Mouse (Mus musculus) ES-Bruce4 (cell line): ENCODE data around the gene Vdac1. TPM values are rescaled to one million over a fixed set of nuclear protein-coding genes. Genes with fewer than 3 reads are reported as not detected.

Experiments
- H3K27ac ChIP-seq: 2 replicates; pipeline ENCODE4 v1.5.1; 2012; ENCODE audit warnings: low read length, inconsistent platforms; ENCODE audit not compliant: insufficient read depth
- H3K27me3 ChIP-seq: 2 replicates; pipeline ENCODE4 v1.6.1; 2012; ENCODE audit warnings: mild to moderate bottlenecking, low read length, inconsistent platforms; ENCODE audit not compliant: control insufficient read depth, poor library complexity, insufficient read depth, severe bottlenecking
- H3K36me3 ChIP-seq: 2 replicates; pipeline ENCODE4 v1.6.1; 2012; ENCODE audit warnings: inconsistent platforms, mild to moderate bottlenecking, low read length, moderate library complexity; ENCODE audit not compliant: control insufficient read depth, poor library complexity, insufficient read depth, severe bottlenecking
- H3K4me1 ChIP-seq: one replicate; pipeline ENCODE4 v1.8.1; 2011; ENCODE audit warnings: low read length; ENCODE audit not compliant: control insufficient read depth, insufficient read depth
- H3K4me3 ChIP-seq: 2 replicates; pipeline ENCODE4 v1.5.1; 2011; ENCODE audit warnings: low read depth, mild to moderate bottlenecking, low read length
- H3K9ac ChIP-seq: 2 replicates; pipeline ENCODE4 v1.6.1; 2012; ENCODE audit warnings: low read depth, mild to moderate bottlenecking, inconsistent platforms; ENCODE audit not compliant: poor library complexity, severe bottlenecking
- H3K9me3 ChIP-seq: replicated peaks from 2 replicates; pipeline ENCODE4 v1.6.1; 2012; ENCODE audit warnings: mild to moderate bottlenecking, low read length, inconsistent platforms; ENCODE audit not compliant: control insufficient read depth, poor library complexity, insufficient read depth, severe bottlenecking
- CTCF ChIP-seq: IDR thresholded peaks from one replicate; pipeline ENCODE4 v1.8.1; 2011; ENCODE audit warnings: low read depth, low read length
- EP300 ChIP-seq: IDR thresholded peaks from 2 replicates; pipeline ENCODE4 v1.6.1; 2011; ENCODE audit warnings: low read depth, low read length; ENCODE audit not compliant: insufficient read depth
- POLR2A ChIP-seq: IDR thresholded peaks from one replicate; pipeline ENCODE4 v1.8.1; 2011; ENCODE audit warnings: low read length; ENCODE audit not compliant: insufficient read depth
- polyA plus RNA-seq: library from polyadenylated mRNA; stranded (reverse); fragments of >200 nt; gene quantifications from 2 replicates; pipeline ENCODE4 v1.2.4, GENCODE M21; 2011; ENCODE audit warnings: low read depth; ENCODE audit not compliant: missing spikeins, insufficient read depth, insufficient read length

The Vdac1 gene
- polyA plus RNA-seq, 1 experiment, result 491 TPM

DNA sequence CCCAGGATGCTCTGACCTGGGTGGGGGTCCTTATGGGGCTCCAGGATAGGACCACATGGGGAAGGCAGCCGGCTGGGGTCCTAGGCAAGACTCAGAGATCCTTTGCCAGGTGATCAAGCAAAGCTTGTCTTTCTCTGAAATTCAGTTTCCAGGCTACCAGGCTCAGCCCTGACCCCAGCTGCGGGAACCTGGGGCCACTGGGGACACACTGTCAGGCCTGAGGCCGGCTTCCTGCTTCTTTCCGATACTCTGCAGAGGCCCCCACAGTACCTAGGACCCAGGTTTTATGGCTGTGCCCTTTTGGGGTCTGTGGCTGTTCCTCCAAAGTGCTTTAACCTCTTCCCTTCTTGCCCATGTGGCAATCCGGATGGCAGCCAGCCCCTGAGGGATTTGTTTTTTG lies 19.2 kb upstream of the Vdac1 start:
- Histone ChIP-seq H3K4me1 (peaks cover 8% of the 10 kb centered on the region), H3K9me3 (no peaks in the 10 kb centered on the region), H3K27me3 (no peaks in the 10 kb centered on the region), H3K4me3 (no peak overlapping the region), H3K36me3 (no peaks in the 10 kb centered on the region), H3K27ac (no peak overlapping the region), H3K9ac (0 out of 2 replicates have a peak overlapping the region, but pooled peaks have one; percentile 12)
- no peak for TF ChIP-seq CTCF
- TF ChIP-seq POLR2A, result no peak
- no peak for TF ChIP-seq EP300

- Histone ChIP-seq H3K4me1 (peaks cover 8% of the 10 kb centered on the region), H3K27ac (no peak overlapping the region), H3K36me3 (no peaks in the 10 kb centered on the region), H3K9ac (no peak overlapping the region), H3K27me3 (no peaks in the 10 kb centered on the region), H3K4me3 (no peak overlapping the region), H3K9me3 (no peaks in the 10 kb centered on the region)
- TF ChIP-seq POLR2A (no peak), CTCF (no peak), EP300 (no peak)
These were observed 18.4 kb upstream of the Vdac1 start for GRCm38 (mm10) chr11:52342296-52342695.

DNA sequence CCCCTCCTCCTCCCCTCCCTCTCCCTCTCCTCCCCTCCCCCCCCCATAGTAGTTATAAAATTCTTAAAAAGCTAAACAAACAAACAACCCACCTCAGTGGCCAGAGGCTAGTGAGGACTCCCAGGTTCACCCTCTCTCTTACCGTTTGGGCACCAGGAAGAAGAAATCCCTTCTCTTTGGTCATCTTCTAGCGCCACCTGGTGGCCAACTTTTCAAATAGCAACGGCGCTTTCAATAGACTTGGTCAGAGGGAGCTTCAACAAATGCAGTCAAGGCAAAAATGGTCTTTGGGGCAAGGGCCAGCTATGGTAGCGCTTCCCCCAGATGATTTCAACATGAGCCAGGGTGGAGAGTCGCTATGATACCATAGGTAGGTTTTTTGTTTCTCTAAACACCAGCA lies 17.5 kb upstream of the Vdac1 start:
- peaks cover 8% of the 10 kb centered on the region for H3K4me1 ChIP-seq
- H3K9ac ChIP-seq, result no peak overlapping the region
- no peaks in the 10 kb centered on the region for H3K36me3 ChIP-seq
- H3K4me3 ChIP-seq, result no peak overlapping the region
- H3K27me3 ChIP-seq, result no peaks in the 10 kb centered on the region
- H3K27ac ChIP-seq, result no peak overlapping the region
- H3K9me3 ChIP-seq, result no peaks in the 10 kb centered on the region
- TF ChIP-seq EP300 (no peak), POLR2A (no peak), CTCF (peak; percentile 38)

GRCm38 (mm10) chr11:52344991-52345777 lies 15.5 kb upstream of the Vdac1 start:
- H3K9me3 ChIP-seq, result no peaks in the 10 kb centered on the region
- H3K27me3 ChIP-seq, result no peaks in the 10 kb centered on the region
- no peak overlapping the region for H3K4me3 ChIP-seq
- H3K27ac ChIP-seq, result no peak overlapping the region
- H3K9ac ChIP-seq, result 0 out of 2 replicates have a peak overlapping the region, but pooled peaks have one; percentile 30
- no peak for TF ChIP-seq EP300
- TF ChIP-seq POLR2A, result no peak
- TF ChIP-seq CTCF, result no peak
- peaks cover 4% of the 10 kb centered on the region for H3K4me1 ChIP-seq
- no peaks in the 10 kb centered on the region for H3K36me3 ChIP-seq

DNA sequence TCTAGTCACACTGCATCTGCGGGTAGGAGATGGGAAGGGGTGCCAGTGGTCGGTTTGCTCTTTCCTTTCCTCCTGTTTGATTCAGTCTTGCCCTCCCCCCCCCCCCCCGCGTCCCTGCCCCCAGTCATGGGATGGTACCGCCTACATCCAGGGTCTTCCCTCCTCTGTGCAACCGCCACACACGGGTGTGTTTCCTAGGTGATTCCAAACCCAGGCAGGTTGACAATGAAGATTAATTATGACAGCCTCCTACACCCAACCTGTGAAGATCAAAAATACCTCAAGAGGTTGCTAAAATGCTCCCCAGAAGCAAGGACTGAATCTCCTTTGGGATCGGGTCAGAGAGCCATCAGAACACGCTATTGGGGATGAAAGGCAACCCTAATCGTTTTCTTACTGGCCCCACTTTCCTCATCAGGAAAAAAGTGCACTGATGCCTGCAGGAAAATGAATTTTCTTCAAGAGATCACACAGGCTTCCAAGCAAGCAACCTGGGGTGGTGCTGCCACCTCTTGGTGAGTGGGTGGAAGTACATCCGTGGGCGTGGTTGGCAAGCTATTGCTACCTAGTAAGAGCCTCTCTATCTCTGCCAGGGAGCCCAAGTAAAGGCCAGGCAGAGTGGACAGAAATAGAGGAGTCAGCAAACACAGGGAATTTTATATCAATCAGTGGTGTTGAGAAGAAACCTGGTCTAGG lies 14.6 kb upstream of the Vdac1 start:
- H3K4me1 ChIP-seq, result peaks cover 2% of the 10 kb centered on the region
- no peaks in the 10 kb centered on the region for H3K9me3 ChIP-seq
- H3K36me3 ChIP-seq, result no peaks in the 10 kb centered on the region
- H3K9ac ChIP-seq, result peak overlapping the region; percentile 30
- TF ChIP-seq EP300 (no peak), CTCF (peak; percentile 85), POLR2A (no peak)
- peak overlapping the region; percentile 40 for H3K27ac ChIP-seq
- no peaks in the 10 kb centered on the region for H3K27me3 ChIP-seq
- H3K4me3 ChIP-seq, result 0 out of 2 replicates have a peak overlapping the region, but pooled peaks have one; percentile 11

- Histone ChIP-seq H3K27me3 (no peaks in the 10 kb centered on the region), H3K9me3 (no peaks in the 10 kb centered on the region), H3K4me1 (peaks cover 2% of the 10 kb centered on the region), H3K4me3 (peak overlapping the region; percentile 79), H3K36me3 (no peaks in the 10 kb centered on the region), H3K9ac (peak overlapping the region; percentile 62), H3K27ac (peak overlapping the region; percentile 94)
- no peak for TF ChIP-seq EP300
- no peak for TF ChIP-seq CTCF
- no peak for TF ChIP-seq POLR2A
These were observed 14.0 kb upstream of the Vdac1 start for GRCm38 (mm10) chr11:52346635-52347005.
